Mouse (Mus musculus) heart, embryonic 14.5 days (tissue): ENCODE data around the gene Shisal2b. TPM values are rescaled to one million over a fixed set of nuclear protein-coding genes. Genes with fewer than 3 reads are reported as not detected.

ENCODE experiments used
- ATAC-seq: fragments of 200-750 bp; cut with Nextera tagmentation; 2 replicates; pipeline ENCODE4 v1.8.0; 2017; ENCODE audit warnings: low read depth, moderate TSS enrichment; ENCODE audit not compliant: insufficient number of reproducible peaks, insufficient read depth, low FRiP score
- H3K27ac ChIP-seq, 2 experiments: fragments of 200-500 bp in 1 of 2; fragments of 300-500 bp in 1 of 2; sonication (generic) in 1 of 2; replicated peaks in 1 of 2; 2 replicates each; pipeline ENCODE4 v1.5.1; 2012 to 2014; ENCODE audit warnings: low read depth in 2 of 2, low read length in 2 of 2, control low read depth in 1 of 2, mild to moderate bottlenecking in 1 of 2, mixed read lengths in 1 of 2; ENCODE audit not compliant: control insufficient read depth in 1 of 2, insufficient read depth in 1 of 2
- H3K27me3 ChIP-seq: fragments of 300-500 bp; sonication (generic); 2 replicates; pipeline ENCODE4 v1.6.1; 2014; ENCODE audit warnings: mild to moderate bottlenecking, low read length, control low read depth; ENCODE audit not compliant: control insufficient read depth, insufficient read depth
- H3K36me3 ChIP-seq: fragments of 300-500 bp; sonication (generic); 2 replicates; pipeline ENCODE4 v1.6.1; 2014; ENCODE audit warnings: mild to moderate bottlenecking, control low read depth, low read length, mixed read lengths; ENCODE audit not compliant: control insufficient read depth, insufficient read depth
- H3K4me1 ChIP-seq, 2 experiments: fragments of 200-500 bp in 1 of 2; fragments of 300-500 bp in 1 of 2; sonication (generic) in 1 of 2; 2 replicates each; pipeline ENCODE4 v1.6.1; 2012 to 2014; ENCODE audit warnings: low read length in 2 of 2, control low read depth in 1 of 2, mixed read lengths in 1 of 2; ENCODE audit not compliant: control insufficient read depth in 2 of 2, insufficient read depth in 2 of 2
- H3K4me2 ChIP-seq: fragments of 300-500 bp; sonication (generic); 2 replicates; pipeline ENCODE4 v1.6.1; 2014; ENCODE audit warnings: mild to moderate bottlenecking, low read length
- H3K4me3 ChIP-seq, 2 experiments: fragments of 200-500 bp in 1 of 2; fragments of 300-500 bp in 1 of 2; sonication (generic) in 1 of 2; 2 replicates each; pipeline ENCODE4 v1.5.1; 2012 to 2014; ENCODE audit warnings: low read length in 2 of 2, mild to moderate bottlenecking in 2 of 2, control low read depth in 1 of 2, low read depth in 1 of 2, moderate library complexity in 1 of 2; ENCODE audit not compliant: control insufficient read depth in 1 of 2, insufficient read depth in 1 of 2
- H3K9ac ChIP-seq: fragments of 300-500 bp; sonication (generic); 2 replicates; pipeline ENCODE4 v1.6.1; 2014; ENCODE audit warnings: mild to moderate bottlenecking, low read length
- H3K9me3 ChIP-seq: fragments of 300-500 bp; sonication (generic); 2 replicates; pipeline ENCODE4 v1.6.1; 2016; ENCODE audit warnings: low read length, control low read depth; ENCODE audit not compliant: control insufficient read depth
- WGBS: fragments of 180-500 bp; shearing (Covaris S2); extraction: QIAGEN DNeasy Blood & Tissue Kit; methylation state at CpG from one replicate; pipeline ENCODE4 v1.1.7; 2014; 5-methylcytosine and 5-hydroxymethylcytosine counted together
- polyA plus RNA-seq: library from polyadenylated mRNA; unstranded; fragments of >200 nt; fragmentation: Nextera tagmentation; extraction: Ambion mirVana; gene quantifications from 2 replicates; pipeline ENCODE4 v1.2.1, GENCODE M21; 2014

Gene Shisal2b
- polyA plus RNA-seq, 1 experiment from 2014 or later, result not detected

DNA sequence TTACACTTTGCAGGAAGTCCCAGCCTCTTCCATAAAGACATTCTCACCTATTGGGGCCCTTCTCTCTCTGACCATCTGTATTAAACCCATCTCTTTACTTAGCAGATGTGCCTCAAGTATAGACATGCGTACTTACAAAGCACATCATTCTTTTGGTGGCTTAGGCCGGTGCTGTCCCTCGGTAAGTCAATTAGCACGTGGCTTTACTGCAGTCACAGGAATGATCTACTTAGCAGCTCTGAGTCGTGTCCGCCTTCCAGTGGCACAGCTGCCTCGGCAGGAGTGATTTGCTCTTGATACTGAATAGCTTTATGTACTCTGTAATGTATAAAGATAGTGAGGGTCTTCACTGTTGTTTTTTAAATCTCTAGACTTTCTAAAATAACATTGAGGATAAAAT lies 26.1 kb downstream of the Shisal2b start:
- ATAC-seq, result no peak
- 57% methylated on average over 7 of the region's 7 CpGs for whole genome bisulfite sequencing
- H3K4me2 ChIP-seq, result no peak overlapping the region

GRCm38 (mm10) chr13:104832811-104833210 lies 30.9 kb downstream of the Shisal2b start:
- no peak overlapping the region for H3K9ac ChIP-seq
- no peaks in the 10 kb centered on the region for H3K4me1 ChIP-seq
- no peak for ATAC-seq
- H3K4me3 ChIP-seq, result no peak overlapping the region
- H3K9me3 ChIP-seq, result peaks cover 5% of the 10 kb centered on the region; the same call in 1 of the 2 replicates
- H3K27me3 ChIP-seq, result no peaks in the 10 kb centered on the region
- no peak overlapping the region for H3K4me2 ChIP-seq
- no peak overlapping the region for H3K27ac ChIP-seq
- peaks cover 78% of the 10 kb centered on the region for H3K36me3 ChIP-seq
- 95% methylated on average over 13 of the region's 13 CpGs for WGBS

More for the DNA sequence above, 26.1 kb downstream of the Shisal2b start:
- H3K27me3 ChIP-seq, result no peaks in the 10 kb centered on the region
- no peak overlapping the region for H3K9ac ChIP-seq
- H3K4me1 ChIP-seq, result no peaks in the 10 kb centered on the region
- H3K4me3 ChIP-seq, result no peak overlapping the region
- H3K27ac ChIP-seq, result no peak overlapping the region
- H3K9me3 ChIP-seq, result no peaks in the 10 kb centered on the region
- peaks cover 65% of the 10 kb centered on the region for H3K36me3 ChIP-seq

- Histone ChIP-seq H3K4me2 (no peak overlapping the region), H3K27me3 (no peaks in the 10 kb centered on the region), H3K4me3 (no peak overlapping the region), H3K36me3 (peaks cover 42% of the 10 kb centered on the region), H3K9me3 (peaks cover 10% of the 10 kb centered on the region), H3K27ac (no peak overlapping the region), H3K4me1 (peaks cover 5 to 10% of the 10 kb centered on the region in 2 experiments), H3K9ac (no peak overlapping the region)
- WGBS, result 58% methylated on average over 2 of the region's 2 CpGs
- ATAC-seq, result no peak
These were observed 38.2 kb downstream of the Shisal2b start for GRCm38 (mm10) chr13:104825470-104825869.

- peak overlapping the region; percentile 44; a peak in 3 of 4 replicates for H3K27ac ChIP-seq
- H3K4me2 ChIP-seq, result peak overlapping the region; percentile 49
- no peak overlapping the region for H3K4me3 ChIP-seq
- ATAC-seq, result no peak
- 0 out of 2 replicates have a peak overlapping the region, but pooled peaks have one; percentile 1 for H3K9ac ChIP-seq
- H3K27me3 ChIP-seq, result no peaks in the 10 kb centered on the region
- H3K36me3 ChIP-seq, result peaks cover 29% of the 10 kb centered on the region
- H3K9me3 ChIP-seq, result peaks cover 4% of the 10 kb centered on the region
- WGBS, result 19% methylated on average over 8 of the region's 8 CpGs
- peaks cover 5 to 17% of the 10 kb centered on the region in 2 experiments for H3K4me1 ChIP-seq
These were observed 41.3 kb downstream of the Shisal2b start for GRCm38 (mm10) chr13:104822411-104822838.

DNA sequence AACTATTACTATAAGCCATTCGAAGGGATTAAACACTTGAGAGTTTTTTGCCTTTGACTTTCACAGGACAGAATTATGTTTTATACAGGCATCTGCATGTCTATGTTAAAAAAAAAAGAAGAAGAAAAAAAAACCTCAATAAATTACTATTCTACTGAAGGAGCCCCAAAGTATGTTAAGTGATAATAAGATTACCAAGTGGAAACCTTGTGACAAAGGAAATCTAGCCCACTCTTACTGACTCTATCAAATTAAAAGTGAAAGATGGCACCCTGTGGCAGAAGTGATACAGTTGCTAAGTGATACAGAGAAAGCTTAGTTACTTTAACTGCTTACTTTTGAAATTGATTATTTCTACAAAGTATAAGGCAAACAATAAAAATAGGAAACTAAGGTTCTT lies 41.8 kb downstream of the Shisal2b start:
- Histone ChIP-seq H3K4me3 (no peak overlapping the region), H3K36me3 (peaks cover 24% of the 10 kb centered on the region), H3K9me3 (peaks cover under 1% of the 10 kb centered on the region; the same call in 1 of the 2 replicates), H3K27ac (no peak overlapping the region), H3K9ac (no peak overlapping the region), H3K27me3 (no peaks in the 10 kb centered on the region), H3K4me1 (peaks cover 5 to 17% of the 10 kb centered on the region in 2 experiments), H3K4me2 (peak overlapping the region; percentile 49)
- ATAC-seq, result no peak
- 88% methylated on average over 1 of the region's 1 CpGs for WGBS

- H3K36me3 ChIP-seq, result peaks cover 23% of the 10 kb centered on the region; the same call in 1 of the 2 replicates
- no peak overlapping the region for H3K4me2 ChIP-seq
- no peak overlapping the region for H3K9ac ChIP-seq
- no peaks in the 10 kb centered on the region for H3K27me3 ChIP-seq
- H3K4me1 ChIP-seq, result peaks cover 5 to 17% of the 10 kb centered on the region in 2 experiments
- no peaks in the 10 kb centered on the region for H3K9me3 ChIP-seq
- no peak overlapping the region for H3K4me3 ChIP-seq
- no peak overlapping the region for H3K27ac ChIP-seq
- ATAC-seq, result no peak
These were observed 42.5 kb downstream of the Shisal2b start for GRCm38 (mm10) chr13:104821192-104821591.

DNA sequence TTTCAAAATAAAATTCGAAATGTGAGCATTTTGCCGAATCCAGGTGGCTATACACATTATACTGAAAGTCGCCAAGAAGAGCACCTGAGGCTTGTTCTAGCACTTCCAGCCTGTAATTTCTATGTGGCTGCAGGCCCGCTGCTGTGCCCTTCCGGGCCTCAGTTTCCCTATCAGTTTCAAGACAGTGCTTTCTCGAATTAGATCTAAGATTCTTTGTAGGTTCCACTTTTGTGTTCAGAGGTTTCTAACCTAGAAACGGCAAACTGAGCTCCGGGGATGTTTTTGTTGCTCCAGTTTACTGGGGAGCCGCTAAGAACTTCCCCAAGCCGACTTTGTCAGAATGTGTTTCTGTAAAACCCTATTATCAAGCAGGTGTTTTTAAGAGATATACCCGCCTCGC lies 46.0 kb downstream of the Shisal2b start:
- Histone ChIP-seq H3K4me2 (peak overlapping the region; percentile 80), H3K4me3 (peak overlapping the region; percentile 80 to 92), H3K27me3 (no peaks in the 10 kb centered on the region), H3K4me1 (peaks cover 4 to 20% of the 10 kb centered on the region in 2 experiments; a peak in 3 of 4 replicates), H3K27ac (peak overlapping the region in 1 of 2 experiments; percentile 81; a peak in 1 of 4 replicates), H3K9ac (peak overlapping the region; percentile 88), H3K9me3 (no peaks in the 10 kb centered on the region), H3K36me3 (peaks cover 19% of the 10 kb centered on the region; the same call in 1 of the 2 replicates)
- WGBS, result 46% methylated on average over 12 of the region's 12 CpGs
- ATAC-seq, result no peak
